Mouse (Mus musculus): ENCODE data around the gene Gm17364.

DNA sequence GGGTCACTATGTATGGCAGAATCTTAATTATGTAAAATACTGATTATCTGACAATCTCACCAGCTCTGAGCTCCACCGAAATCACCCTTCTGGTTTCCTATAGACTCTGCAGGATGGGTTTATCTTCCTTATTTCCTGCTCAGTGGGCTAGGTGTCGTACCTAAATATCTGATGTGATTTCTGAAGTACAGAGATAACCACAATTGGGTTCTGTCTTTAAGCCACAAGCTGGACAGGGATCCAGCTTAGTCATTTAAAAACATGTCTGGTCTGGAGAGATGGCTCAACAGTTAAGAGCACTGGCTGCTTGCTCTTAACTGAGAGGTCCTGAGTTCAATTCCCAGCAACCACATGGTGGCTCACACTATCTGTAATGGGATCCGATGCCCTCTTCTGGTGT, 16.8 kb downstream of the Gm17364 start:
- TF ChIP-seq FLI1 (IDR thresholded peaks at IDR 0.05; ENCODE audit: low read length) (no peak), GATA1 (IDR thresholded peaks at IDR 0.05; ENCODE audit: borderline replicate concordance, low read length) (no peak)

All from megakaryocyte, embryonic 14.5 days (primary cell).